Mouse (Mus musculus) cerebellum, adult 2 months (tissue): ENCODE measurements around the gene Boc.

ENCODE experiments used
- CTCF ChIP-seq: fragments of 200-500 bp; IDR thresholded peaks from 2 replicates; pipeline ENCODE4 v1.5.1; 2011; ENCODE audit warnings: low read depth, mild to moderate bottlenecking, control low read depth, low read length, moderate library complexity, borderline replicate concordance; ENCODE audit not compliant: insufficient read depth
- POLR2A ChIP-seq: fragments of 200-500 bp; IDR thresholded peaks from 2 replicates; pipeline ENCODE4 v1.6.1; 2011; ENCODE audit warnings: low read length, control low read depth, borderline replicate concordance; ENCODE audit not compliant: insufficient read depth

DNA sequence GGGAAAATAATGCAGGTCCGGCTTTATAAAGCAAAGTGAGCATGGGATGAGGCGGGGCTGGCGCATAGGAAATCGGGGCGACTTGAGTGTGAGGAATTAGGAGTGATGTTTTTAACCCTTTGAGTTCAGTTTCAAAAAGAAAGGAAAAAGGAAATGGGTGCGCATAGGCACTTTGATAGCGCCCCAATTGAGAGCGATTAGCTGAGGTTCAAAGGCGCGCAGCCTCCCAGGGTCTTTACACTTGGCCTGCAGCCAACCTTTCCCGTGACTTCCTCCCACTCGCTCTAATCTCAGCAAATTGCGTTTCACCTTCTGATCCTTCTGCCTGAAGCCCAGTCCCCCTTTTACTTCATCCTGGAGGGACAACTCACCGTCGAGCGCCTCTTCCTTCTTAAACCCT lies 25.8 kb downstream of the Boc start:
- TF ChIP-seq POLR2A: no peak
- no peak for TF ChIP-seq CTCF
